Mouse (Mus musculus) c-Kit-positive CD71-positive TER-119-negative erythroid progenitor cells, embryonic 14.5 days (primary cell): ENCODE results near the gene Rnf31.

Source experiments
- DNase-seq: peaks from one replicate; pipeline ENCODE4 v3.0.0-alpha.2; 2013; ENCODE audit warnings: low read depth

The Rnf31 gene

GRCm38 (mm10) chr14:55651528-55651927 is 60.0 kb downstream of the Rnf31 start:
- DNase-seq, result no peak
